Mouse (Mus musculus) embryonic facial prominence, embryonic 13.5 days (tissue): ENCODE data around the gene Cep128. TPM values are rescaled to one million over a fixed set of nuclear protein-coding genes. Genes with fewer than 3 reads are reported as not detected.
A peak's percentile ranks its signal among the peaks of the same experiment; 100 is the strongest.

Experiments used
- ATAC-seq: fragments of 200-750 bp; cut with Nextera tagmentation; 2 replicates; pipeline ENCODE4 v1.8.0; 2017; ENCODE audit warnings: low read depth; ENCODE audit not compliant: insufficient number of reproducible peaks, insufficient read depth, low FRiP score, low TSS enrichment
- H3K27ac ChIP-seq: fragments of 300-500 bp; sonication (generic); 2 replicates; pipeline ENCODE4 v1.5.1; 2015; ENCODE audit warnings: moderate library complexity, mild to moderate bottlenecking, inconsistent platforms
- H3K27me3 ChIP-seq: fragments of 300-500 bp; sonication (generic); 2 replicates; pipeline ENCODE4 v1.6.1; 2015; ENCODE audit warnings: mild to moderate bottlenecking, inconsistent platforms
- H3K36me3 ChIP-seq: fragments of 300-500 bp; sonication (generic); 2 replicates; pipeline ENCODE4 v1.6.1; 2015; ENCODE audit warnings: mild to moderate bottlenecking, inconsistent platforms
- H3K4me1 ChIP-seq: fragments of 300-500 bp; sonication (generic); 2 replicates; pipeline ENCODE4 v1.6.1; 2015; ENCODE audit warnings: inconsistent platforms
- H3K4me2 ChIP-seq: fragments of 300-500 bp; sonication (generic); 2 replicates; pipeline ENCODE4 v1.6.1; 2015; ENCODE audit warnings: moderate library complexity, mild to moderate bottlenecking, inconsistent platforms
- H3K4me3 ChIP-seq: fragments of 300-500 bp; sonication (generic); 2 replicates; pipeline ENCODE4 v1.5.1; 2015; ENCODE audit warnings: mild to moderate bottlenecking, inconsistent platforms
- H3K9ac ChIP-seq: fragments of 300-500 bp; sonication (generic); 2 replicates; pipeline ENCODE4 v1.6.1; 2015; ENCODE audit warnings: mild to moderate bottlenecking, inconsistent platforms
- H3K9me3 ChIP-seq: fragments of 300-500 bp; sonication (generic); 2 replicates; pipeline ENCODE4 v1.6.1; 2016; ENCODE audit warnings: inconsistent platforms
- WGBS: fragments of 180-500 bp; shearing (Covaris S2); methylation state at CpG from one replicate; pipeline ENCODE4 v1.1.7; 2015; ENCODE audit warnings: mixed read lengths; 5-methylcytosine and 5-hydroxymethylcytosine counted together
- polyA plus RNA-seq: library from polyadenylated mRNA; unstranded; fragments of >200 nt; fragmentation: Nextera tagmentation; extraction: Ambion mirVana; gene quantifications from 2 replicates; pipeline ENCODE4 v1.2.1, GENCODE M21; 2015

The Cep128 gene
- polyA plus RNA-seq: 9.1 and 10.2 TPM in 2 replicates

DNA sequence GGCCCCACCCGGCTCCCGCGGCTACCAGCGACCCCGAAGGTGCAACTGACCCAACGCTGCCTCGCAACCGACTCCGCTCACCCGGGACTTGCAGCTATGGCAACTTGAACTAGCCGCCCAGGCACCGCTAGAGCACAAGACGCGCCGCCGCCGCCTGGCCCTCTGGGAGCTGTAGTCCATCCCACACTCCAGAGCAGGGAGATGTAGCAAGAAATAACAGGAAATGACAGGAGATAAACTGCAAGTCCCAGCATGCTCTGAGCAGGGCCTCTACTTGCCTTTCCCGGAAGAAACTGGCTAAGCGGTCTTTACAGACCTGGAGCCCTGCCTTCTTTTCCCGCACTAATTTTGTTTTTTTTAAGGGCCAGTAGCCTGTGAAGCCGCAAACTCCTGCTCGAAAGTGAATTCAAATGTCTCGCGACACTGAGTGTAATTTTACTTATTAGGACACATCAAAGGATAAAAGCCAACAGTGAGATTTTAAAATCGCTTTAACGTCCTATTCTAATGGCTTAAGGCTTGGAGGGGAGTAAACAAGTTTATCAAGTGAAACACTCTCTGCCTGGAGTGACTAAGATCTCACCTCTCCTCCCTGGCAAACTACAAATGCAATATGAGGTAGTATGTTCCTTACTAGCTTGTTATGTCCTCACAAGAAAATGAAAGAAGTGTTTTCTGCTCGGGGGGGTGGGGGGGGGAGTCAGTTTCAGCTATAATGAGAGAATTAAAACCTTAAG lies at the start of gene Cep128, which contains the start of gene Tshr:
Gene Cep128 (minus strand): TSS at position 129 of the 737 bp plus-strand sequence.
Gene Tshr (plus strand): TSS at position 283 of the 737 bp plus-strand sequence.
- Histone ChIP-seq H3K27me3 (no peaks in the 10 kb centered on the region), H3K36me3 (no peaks in the 10 kb centered on the region), H3K4me3 (peak within 1 kb of the TSS; percentile 73), H3K4me2 (peak within 1 kb of the TSS; percentile 91), H3K4me1 (peaks cover 4% of the 10 kb centered on the region; the same call in 1 of the 2 replicates), H3K9ac (peak within 1 kb of the TSS; percentile 76), H3K27ac (no peak within 1 kb of the TSS), H3K9me3 (no peaks in the 10 kb centered on the region)
- under 1% methylated on average over 27 of the region's 27 CpGs for WGBS
- ATAC-seq: peak; percentile 100

DNA sequence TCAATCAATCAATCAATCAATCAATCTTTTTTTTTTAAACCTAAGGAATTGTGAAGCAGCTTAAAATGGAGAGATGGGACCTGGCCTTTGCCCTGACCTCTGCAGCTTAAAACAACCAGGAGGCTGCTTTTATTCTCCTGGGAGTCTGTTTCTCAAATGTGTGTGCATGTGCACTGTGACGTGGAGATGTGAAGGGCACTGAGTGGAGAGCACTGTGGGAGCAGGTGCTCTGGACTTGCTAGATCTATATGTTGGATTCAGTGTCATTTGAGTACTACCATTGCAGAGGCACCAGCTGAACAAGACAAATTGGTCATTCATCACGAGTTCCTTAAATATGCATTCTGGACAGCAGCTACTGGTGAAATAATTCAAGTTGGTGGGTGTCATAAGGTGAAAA lies 42.9 kb upstream of the Cep128 start:
- Histone ChIP-seq H3K4me1 (no peaks in the 10 kb centered on the region), H3K27me3 (no peaks in the 10 kb centered on the region), H3K4me2 (no peak overlapping the region), H3K9ac (no peak overlapping the region), H3K27ac (no peak overlapping the region), H3K36me3 (no peaks in the 10 kb centered on the region), H3K4me3 (no peak overlapping the region), H3K9me3 (no peaks in the 10 kb centered on the region)
- ATAC-seq: no peak
- 58% methylated on average over 2 of the region's 2 CpGs for WGBS

DNA sequence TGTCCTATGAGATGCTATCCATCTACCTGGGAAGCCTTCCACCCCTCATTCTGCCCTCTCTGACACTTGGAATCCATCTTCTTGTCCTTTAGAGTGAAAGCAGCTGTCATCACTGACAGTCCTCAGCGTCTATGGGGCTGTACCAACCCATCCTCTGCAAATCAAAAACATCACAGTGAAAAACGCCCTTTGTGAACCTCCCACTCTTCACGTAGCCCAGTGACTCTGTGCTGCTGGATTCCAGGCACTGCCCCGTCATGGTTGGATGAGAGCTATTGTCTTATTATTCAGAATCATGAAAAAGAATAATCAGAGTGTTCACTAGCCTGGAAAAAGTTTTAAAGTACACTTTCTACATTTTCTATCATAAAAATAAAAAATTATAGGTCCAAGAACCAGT lies 42.3 kb upstream of the Cep128 start:
- Histone ChIP-seq H3K9ac (no peak overlapping the region), H3K27ac (no peak overlapping the region), H3K4me1 (no peaks in the 10 kb centered on the region), H3K4me2 (no peak overlapping the region), H3K36me3 (no peaks in the 10 kb centered on the region), H3K9me3 (no peaks in the 10 kb centered on the region), H3K4me3 (no peak overlapping the region), H3K27me3 (no peaks in the 10 kb centered on the region)
- 39% methylated on average over 4 of the region's 4 CpGs for whole genome bisulfite sequencing
- ATAC-seq: no peak

DNA sequence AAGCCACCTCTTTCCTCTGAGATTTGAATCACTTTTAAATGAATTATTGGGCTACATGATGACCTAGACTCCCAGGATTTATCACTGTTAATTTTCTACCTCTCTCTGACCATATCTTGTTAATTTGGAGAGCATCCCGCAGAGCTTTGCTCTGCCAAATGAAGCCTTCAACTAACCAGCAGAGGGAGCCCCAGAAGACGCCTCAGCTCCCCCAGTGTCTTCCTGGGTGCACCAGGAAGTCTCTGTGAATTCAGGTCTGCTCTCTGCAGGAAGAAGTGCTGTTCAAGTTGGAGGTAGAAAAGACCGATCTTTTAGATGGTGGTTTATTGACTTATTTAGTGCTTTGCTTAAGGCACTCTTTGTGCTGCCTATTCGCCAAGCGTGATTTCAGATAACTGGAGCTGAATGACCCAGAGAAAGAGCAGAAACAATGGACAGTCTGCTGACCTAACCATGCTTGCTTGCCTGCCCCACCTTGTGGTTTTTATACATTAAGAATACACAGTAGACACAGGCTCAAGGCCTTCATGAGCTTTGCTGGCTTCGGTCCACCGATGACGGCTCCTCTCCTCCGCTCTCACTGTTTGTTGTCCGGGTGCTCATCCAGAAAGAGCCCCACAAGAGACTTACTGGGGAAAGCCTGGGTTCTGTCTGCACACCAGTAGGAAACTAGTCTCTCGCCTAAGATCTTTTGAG lies 39.1 kb upstream of the Cep128 start:
- H3K4me1 ChIP-seq: no peaks in the 10 kb centered on the region
- no peak for ATAC-seq
- H3K4me3 ChIP-seq: no peak overlapping the region
- no peak overlapping the region for H3K27ac ChIP-seq
- H3K9ac ChIP-seq: no peak overlapping the region
- no peak overlapping the region for H3K4me2 ChIP-seq
- no peaks in the 10 kb centered on the region for H3K9me3 ChIP-seq
- H3K27me3 ChIP-seq: no peaks in the 10 kb centered on the region
- no peaks in the 10 kb centered on the region for H3K36me3 ChIP-seq
- 79% methylated on average over 11 of the region's 11 CpGs for WGBS

DNA sequence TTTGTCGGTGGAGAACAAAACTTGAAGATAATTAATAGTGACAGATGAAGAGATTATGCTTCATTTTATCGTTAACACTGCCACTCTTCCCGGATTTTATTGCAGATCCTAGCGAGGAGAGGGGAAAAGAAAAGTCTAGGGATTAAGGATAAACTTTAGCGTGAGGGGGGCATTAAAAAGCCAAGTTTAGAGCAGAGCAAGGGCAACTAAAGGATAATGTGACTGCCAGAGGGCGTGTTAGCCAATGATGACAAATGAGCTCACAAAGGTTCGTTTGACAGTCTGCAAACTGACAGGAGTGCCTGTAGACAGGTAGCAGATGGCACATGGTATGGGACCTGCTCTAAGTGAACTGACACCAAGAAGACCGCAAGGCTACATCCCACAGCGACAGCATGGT lies 37.1 kb upstream of the Cep128 start:
- ATAC-seq: no peak
- H3K9ac ChIP-seq: no peak overlapping the region
- H3K4me2 ChIP-seq: no peak overlapping the region
- H3K27ac ChIP-seq: no peak overlapping the region
- no peaks in the 10 kb centered on the region for H3K4me1 ChIP-seq
- no peaks in the 10 kb centered on the region for H3K9me3 ChIP-seq
- H3K36me3 ChIP-seq: no peaks in the 10 kb centered on the region
- H3K4me3 ChIP-seq: no peak overlapping the region
- H3K27me3 ChIP-seq: no peaks in the 10 kb centered on the region; the same call in 1 of the 2 replicates
- WGBS: 34% methylated on average over 9 of the region's 9 CpGs

DNA sequence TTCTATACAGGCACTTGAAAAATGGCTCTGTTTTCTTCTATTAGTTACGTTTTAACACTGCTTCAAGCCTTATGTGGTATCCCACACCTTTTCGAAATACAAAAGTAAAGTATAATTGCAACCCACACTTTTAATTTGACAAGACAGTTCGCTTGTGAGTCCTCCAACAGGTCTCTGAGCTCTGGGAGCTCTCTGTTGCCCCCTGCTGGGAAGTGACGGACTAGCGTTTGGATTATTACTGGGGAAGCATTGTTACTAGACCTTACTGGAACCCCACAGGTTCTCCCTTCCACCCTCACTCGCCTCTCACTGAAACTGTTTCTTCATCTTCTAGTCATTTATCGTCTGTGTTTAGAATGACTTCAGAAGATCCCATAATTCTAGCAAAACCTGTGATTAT lies 34.6 kb upstream of the Cep128 start:
- Histone ChIP-seq H3K27me3 (no peaks in the 10 kb centered on the region; the same call in 1 of the 2 replicates), H3K4me1 (no peaks in the 10 kb centered on the region), H3K9ac (no peak overlapping the region), H3K4me2 (no peak overlapping the region), H3K36me3 (no peaks in the 10 kb centered on the region), H3K27ac (no peak overlapping the region), H3K9me3 (no peaks in the 10 kb centered on the region), H3K4me3 (no peak overlapping the region)
- no peak for ATAC-seq
- 44% methylated on average over 7 of the region's 7 CpGs for WGBS

DNA sequence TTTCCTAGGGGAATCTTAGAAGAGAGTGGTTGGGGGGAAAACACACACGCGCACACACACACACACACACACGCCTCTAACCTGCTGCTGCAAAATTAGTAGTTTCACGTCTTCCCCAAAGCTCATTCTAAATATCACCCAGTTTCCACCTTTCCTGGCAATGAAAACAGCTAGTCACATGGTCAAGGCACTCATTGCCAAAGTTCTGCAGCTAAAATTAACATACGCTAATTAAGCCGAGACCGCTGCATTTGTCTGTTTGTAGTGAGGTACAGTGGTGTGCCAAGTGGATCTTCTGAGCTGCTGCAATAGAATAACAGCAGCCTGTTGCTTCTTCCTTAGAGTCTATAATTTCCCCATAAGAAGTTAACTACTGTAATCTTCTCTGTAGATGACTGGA lies 32.6 kb upstream of the Cep128 start:
- no peak overlapping the region for H3K4me3 ChIP-seq
- H3K4me2 ChIP-seq: no peak overlapping the region
- H3K27me3 ChIP-seq: no peaks in the 10 kb centered on the region; the same call in 1 of the 2 replicates
- no peak overlapping the region for H3K27ac ChIP-seq
- H3K9me3 ChIP-seq: no peaks in the 10 kb centered on the region
- ATAC-seq: no peak
- WGBS: 92% methylated on average over 7 of the region's 7 CpGs
- H3K36me3 ChIP-seq: no peaks in the 10 kb centered on the region
- no peaks in the 10 kb centered on the region for H3K4me1 ChIP-seq
- H3K9ac ChIP-seq: no peak overlapping the region

DNA sequence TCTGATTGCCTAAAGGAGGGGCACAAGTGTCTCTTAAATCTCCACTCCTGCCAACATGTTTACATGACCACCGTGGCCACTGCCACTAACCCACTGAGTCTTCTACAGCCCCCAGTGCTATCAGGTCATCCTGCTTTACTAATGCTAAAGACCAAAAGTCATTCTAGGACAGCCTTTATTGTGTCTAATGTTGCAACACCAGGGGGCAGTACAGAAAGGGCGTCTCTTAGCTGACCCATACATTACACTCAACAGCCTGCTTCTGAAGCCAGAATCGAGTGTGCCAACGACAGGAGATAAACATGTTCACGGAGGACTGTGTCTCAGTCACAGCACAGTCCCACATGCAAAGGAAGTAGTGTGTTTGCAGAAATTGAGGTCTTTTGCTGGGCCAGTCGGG lies 30.9 kb upstream of the Cep128 start:
- no peak for ATAC-seq
- WGBS: 76% methylated on average over 6 of the region's 6 CpGs
- Histone ChIP-seq H3K9ac (no peak overlapping the region), H3K4me1 (no peaks in the 10 kb centered on the region), H3K27ac (no peak overlapping the region), H3K4me2 (no peak overlapping the region), H3K27me3 (no peaks in the 10 kb centered on the region; the same call in 1 of the 2 replicates), H3K9me3 (no peaks in the 10 kb centered on the region), H3K36me3 (no peaks in the 10 kb centered on the region), H3K4me3 (no peak overlapping the region)

DNA sequence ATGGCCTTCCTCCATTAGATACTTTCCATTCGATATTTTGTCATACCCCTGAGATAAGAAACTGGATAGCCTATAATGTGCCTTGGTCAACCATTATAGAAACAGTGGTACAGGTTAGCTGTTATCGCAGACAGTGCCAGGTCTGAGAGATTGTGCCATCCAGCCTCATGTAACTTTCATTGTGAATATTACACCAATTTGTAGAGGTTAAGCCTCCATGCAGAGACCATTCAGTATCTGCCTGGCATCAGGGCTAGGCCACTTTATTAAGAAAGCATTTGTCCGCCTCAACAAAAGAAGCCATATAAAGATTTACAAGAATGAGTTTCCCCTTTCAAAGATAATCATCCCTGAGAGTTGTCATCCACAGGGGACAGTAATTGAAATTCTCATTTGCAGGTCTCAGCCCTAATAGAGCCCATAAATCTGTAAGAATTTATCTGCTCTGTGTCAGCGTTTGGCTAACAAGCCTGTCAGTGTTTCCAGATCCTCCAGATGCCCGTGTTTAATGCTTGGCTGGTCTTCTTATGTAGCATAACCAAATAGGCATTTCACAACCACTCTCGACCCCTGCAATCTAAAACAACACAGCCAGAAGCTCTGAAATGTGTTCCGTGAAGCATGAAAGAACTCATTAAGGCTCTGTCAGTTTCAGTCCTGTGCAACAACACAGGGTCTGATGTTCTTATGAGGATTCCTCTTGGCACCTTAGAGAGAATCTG lies 28.4 kb upstream of the Cep128 start:
- Histone ChIP-seq H3K9me3 (no peaks in the 10 kb centered on the region), H3K27ac (no peak overlapping the region), H3K27me3 (no peaks in the 10 kb centered on the region; the same call in 1 of the 2 replicates), H3K4me2 (no peak overlapping the region), H3K4me1 (no peaks in the 10 kb centered on the region), H3K9ac (no peak overlapping the region), H3K36me3 (no peaks in the 10 kb centered on the region), H3K4me3 (no peak overlapping the region)
- 46% methylated on average over 7 of the region's 7 CpGs for WGBS
- no peak for ATAC-seq

DNA sequence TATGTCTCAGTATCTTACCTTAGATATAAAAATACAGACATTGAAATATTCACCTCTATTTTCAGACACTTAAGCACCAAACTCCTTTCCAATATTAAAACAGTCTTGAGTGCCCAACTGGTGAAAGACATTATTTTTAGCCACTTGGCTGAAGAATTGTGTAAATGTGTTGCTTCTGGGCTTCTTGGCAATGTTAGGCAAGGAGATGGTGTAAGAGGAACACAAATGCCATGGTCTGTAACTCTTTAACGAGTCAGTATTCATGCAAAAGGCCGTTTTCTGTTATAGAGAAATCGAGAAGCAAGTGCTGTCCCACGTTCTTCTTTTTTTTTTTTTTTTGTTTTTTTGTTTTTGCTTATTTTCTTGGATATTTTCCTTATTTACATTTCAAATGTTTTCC lies 26.1 kb upstream of the Cep128 start:
- ATAC-seq: no peak
- WGBS: 86% methylated on average over 4 of the region's 4 CpGs

DNA sequence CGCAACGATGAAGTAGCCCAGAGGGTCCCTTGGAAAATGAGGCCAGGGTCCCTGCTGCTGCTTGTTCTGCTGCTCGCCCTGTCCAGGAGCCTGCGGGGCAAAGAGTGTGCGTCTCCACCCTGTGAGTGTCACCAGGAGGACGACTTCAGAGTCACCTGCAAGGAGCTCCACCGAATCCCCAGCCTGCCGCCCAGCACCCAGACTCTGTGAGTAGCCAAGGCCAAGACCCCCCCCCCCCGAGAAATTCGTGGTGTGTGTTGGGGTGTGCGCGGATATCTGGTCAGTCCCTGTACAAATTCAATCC lies 16.8 kb upstream of the Cep128 start:
- WGBS: 7% methylated on average over 12 of the region's 12 CpGs
- Histone ChIP-seq H3K36me3 (no peaks in the 10 kb centered on the region), H3K4me2 (peak overlapping the region; percentile 86), H3K27ac (no peak overlapping the region), H3K4me3 (peak overlapping the region; percentile 52), H3K9me3 (no peaks in the 10 kb centered on the region), H3K9ac (peak overlapping the region; percentile 68), H3K27me3 (peaks cover 31% of the 10 kb centered on the region), H3K4me1 (peaks cover 3% of the 10 kb centered on the region; the same call in 1 of the 2 replicates)
- ATAC-seq: 0 out of 2 replicates have a peak, but pooled peaks have one; percentile 6

More for the DNA sequence above, 26.1 kb upstream of the Cep128 start:
- no peaks in the 10 kb centered on the region for H3K4me1 ChIP-seq
- no peaks in the 10 kb centered on the region for H3K36me3 ChIP-seq
- H3K27ac ChIP-seq: no peak overlapping the region
- H3K27me3 ChIP-seq: no peaks in the 10 kb centered on the region
- H3K9ac ChIP-seq: no peak overlapping the region
- H3K9me3 ChIP-seq: no peaks in the 10 kb centered on the region
- no peak overlapping the region for H3K4me2 ChIP-seq
- H3K4me3 ChIP-seq: no peak overlapping the region
